Mouse (Mus musculus) embryonic facial prominence, embryonic 10.5 days (tissue): ENCODE data around the gene Myadml2. TPM values are rescaled to one million over a fixed set of nuclear protein-coding genes. Genes with fewer than 3 reads are reported as not detected.

ENCODE experiments used
- microRNA-seq: library from miRNA; unstranded; fragments of <30 nt; microRNA quantifications from one replicate; pipeline ENCODE4, GENCODE M21; 2017
- polyA plus RNA-seq: library from polyadenylated mRNA; unstranded; fragments of >200 nt; fragmentation: Nextera tagmentation; extraction: Ambion mirVana; gene quantifications from 2 replicates; pipeline ENCODE4 v1.2.1, GENCODE M21; 2016

Myadml2 gene
- polyA plus RNA-seq, 1 experiment from 2014 or later: not detected

Small RNA genes within 50 kb of the gene (microRNA-seq; reads per million reads assigned to microRNA genes)
- gene Mir6936: 1.8 reads per million

Other genes starting within 250 kb of the Myadml2 start
- gene Nploc4, start 210.4 kb downstream of the Myadml2 start, polyA plus RNA-seq: 45.3 and 51.9 TPM in 2 replicates
- 0.69 and 1.5 TPM in 2 replicates for gene Tspan10, start 205.5 kb downstream of the Myadml2 start, polyA plus RNA-seq
- 0.44 and 0.67 TPM in 2 replicates for gene Pde6g, start 194.7 kb downstream of the Myadml2 start, polyA plus RNA-seq
- gene Oxld1, start 190.1 kb downstream of the Myadml2 start, polyA plus RNA-seq: 8.5 and 12.8 TPM in 2 replicates
- gene Ccdc137, start 190.0 kb downstream of the Myadml2 start, polyA plus RNA-seq: 49.6 and 50.7 TPM in 2 replicates
- 55.9 and 66.9 TPM in 2 replicates for gene Arl16, start 180.6 kb downstream of the Myadml2 start, polyA plus RNA-seq
- 206 and 216 TPM in 2 replicates for gene Mrpl12, start 163.5 kb downstream of the Myadml2 start, polyA plus RNA-seq
- 68.6 and 69.4 TPM in 2 replicates for gene Slc25a10, start 156.3 kb downstream of the Myadml2 start, polyA plus RNA-seq
- 0.33 and 0.62 TPM in 2 replicates for gene Gcgr, start 117.5 kb downstream of the Myadml2 start, polyA plus RNA-seq
- gene Mcrip1, start 98.4 kb downstream of the Myadml2 start, polyA plus RNA-seq: 201 and 221 TPM in 2 replicates
- gene Ppp1r27, start 97.0 kb downstream of the Myadml2 start, polyA plus RNA-seq: not detected in 2 replicates
- gene P4hb, start 74.9 kb downstream of the Myadml2 start, polyA plus RNA-seq: 556 and 565 TPM in 2 replicates
- gene Arhgdia, start 66.5 kb downstream of the Myadml2 start, polyA plus RNA-seq: 735 and 777 TPM in 2 replicates
- 620 and 640 TPM in 2 replicates for gene Alyref, start 49.8 kb downstream of the Myadml2 start, polyA plus RNA-seq
- gene Anapc11, start 49.7 kb downstream of the Myadml2 start, polyA plus RNA-seq: 192 and 198 TPM in 2 replicates
- not detected in 2 replicates for gene Npb, start 39.7 kb downstream of the Myadml2 start, polyA plus RNA-seq
- gene Pcyt2, start 30.2 kb downstream of the Myadml2 start, polyA plus RNA-seq: 142 and 145 TPM in 2 replicates
- 27.7 and 29.5 TPM in 2 replicates for gene Sirt7, start 22.9 kb downstream of the Myadml2 start, polyA plus RNA-seq
- gene Mafg, start 14.6 kb downstream of the Myadml2 start, polyA plus RNA-seq: 24.2 and 25.1 TPM in 2 replicates
- gene Pycr1, start 4.4 kb downstream of the Myadml2 start, polyA plus RNA-seq: 32.7 and 33.7 TPM in 2 replicates
- 4.4 and 4.8 TPM in 2 replicates for gene Notum, start 13.0 kb upstream of the Myadml2 start, polyA plus RNA-seq
- 151 and 155 TPM in 2 replicates for gene Aspscr1, start 24.8 kb upstream of the Myadml2 start, polyA plus RNA-seq
- gene Cenpx, start 65.6 kb upstream of the Myadml2 start, polyA plus RNA-seq: 119 and 124 TPM in 2 replicates
- 56.8 and 58.9 TPM in 2 replicates for gene Lrrc45, start 65.8 kb upstream of the Myadml2 start, polyA plus RNA-seq
- gene Rac3, start 73.3 kb upstream of the Myadml2 start, polyA plus RNA-seq: 27.2 and 31.2 TPM in 2 replicates
- gene Dcxr, start 79.1 kb upstream of the Myadml2 start, polyA plus RNA-seq: 12.8 and 16.0 TPM in 2 replicates
- 2.6 and 2.9 TPM in 2 replicates for gene Cbr2, start 84.0 kb upstream of the Myadml2 start, polyA plus RNA-seq
- 10.5 and 11.6 TPM in 2 replicates for gene Hmga1b, start 114.6 kb upstream of the Myadml2 start, polyA plus RNA-seq
- gene Rfng, start 136.0 kb upstream of the Myadml2 start, polyA plus RNA-seq: 40.0 and 42.1 TPM in 2 replicates
- gene Gps1, start 136.1 kb upstream of the Myadml2 start, polyA plus RNA-seq: 265 and 272 TPM in 2 replicates
- gene Dus1l, start 148.2 kb upstream of the Myadml2 start, polyA plus RNA-seq: 96.6 and 101 TPM in 2 replicates
- gene Fasn, start 176.4 kb upstream of the Myadml2 start, polyA plus RNA-seq: 121 and 132 TPM in 2 replicates